Mouse (Mus musculus): Measurements from ENCODE around the gene Vps13c.

The Vps13c gene

GRCm38 (mm10) chr9:67839981-67840859 lies at the start of gene Vps13c:
Gene Vps13c (plus strand): TSS chr9:67840396.
- peak; percentile 70 for DNase-seq (ENCODE audit: low spot score)

- no peak for DNase-seq (ENCODE audit: low spot score)
These were observed 47.8 kb upstream of the Vps13c start for GRCm38 (mm10) chr9:67792405-67792804.

- no peak for DNase-seq (ENCODE audit: low spot score)
These were observed 46.7 kb upstream of the Vps13c start for GRCm38 (mm10) chr9:67793501-67793900.

GRCm38 (mm10) chr9:67794216-67794615 lies 46.0 kb upstream of the Vps13c start:
- no peak for DNase-seq (ENCODE audit: low spot score)

GRCm38 (mm10) chr9:67794668-67795067 lies 45.5 kb upstream of the Vps13c start:
- DNase-seq (ENCODE audit: low spot score): no peak

- no peak for DNase-seq (ENCODE audit: low spot score)
These were observed 45.0 kb upstream of the Vps13c start for GRCm38 (mm10) chr9:67795205-67795675.

GRCm38 (mm10) chr9:67799078-67799819 lies 40.9 kb upstream of the Vps13c start:
- DNase-seq (ENCODE audit: low spot score): no peak

GRCm38 (mm10) chr9:67802241-67802640 lies 38.0 kb upstream of the Vps13c start:
- peak; percentile 52 for DNase-seq (ENCODE audit: low spot score)

GRCm38 (mm10) chr9:67807000-67807399 lies 33.2 kb upstream of the Vps13c start:
- no peak for DNase-seq (ENCODE audit: low spot score)

- DNase-seq (ENCODE audit: low spot score): no peak
These were observed 29.7 kb upstream of the Vps13c start for GRCm38 (mm10) chr9:67810527-67810926.

GRCm38 (mm10) chr9:67811116-67811515 lies 29.1 kb upstream of the Vps13c start:
- DNase-seq (ENCODE audit: low spot score): no peak

GRCm38 (mm10) chr9:67813171-67813570 lies 27.0 kb upstream of the Vps13c start:
- no peak for DNase-seq (ENCODE audit: low spot score)

GRCm38 (mm10) chr9:67813665-67814337 lies 26.4 kb upstream of the Vps13c start:
- DNase-seq (ENCODE audit: low spot score): no peak

- no peak for DNase-seq (ENCODE audit: low spot score)
These were observed 23.8 kb upstream of the Vps13c start for GRCm38 (mm10) chr9:67816172-67816928.

GRCm38 (mm10) chr9:67817898-67818667 lies 22.1 kb upstream of the Vps13c start:
- no peak for DNase-seq (ENCODE audit: low spot score)

GRCm38 (mm10) chr9:67818668-67818950 lies 21.6 kb upstream of the Vps13c start:
- no peak for DNase-seq (ENCODE audit: low spot score)

- DNase-seq (ENCODE audit: low spot score): no peak
These were observed 17.1 kb upstream of the Vps13c start for GRCm38 (mm10) chr9:67823131-67823530.

- DNase-seq (ENCODE audit: low spot score): no peak
These were observed 14.7 kb upstream of the Vps13c start for GRCm38 (mm10) chr9:67825527-67825926.

- DNase-seq (ENCODE audit: low spot score): no peak
These were observed 12.0 kb upstream of the Vps13c start for GRCm38 (mm10) chr9:67828182-67828581.

GRCm38 (mm10) chr9:67830411-67831358 lies 9.5 kb upstream of the Vps13c start:
- DNase-seq (ENCODE audit: low spot score): no peak

Measured in c-Kit-positive CD71-positive TER-119-positive erythroid progenitor cells, embryonic 14.5 days (primary cell).